Mouse (Mus musculus): ENCODE results near the gene Tmem219. TPM values are rescaled to one million over a fixed set of nuclear protein-coding genes. Genes with fewer than 3 reads are reported as not detected.
A peak's percentile ranks its signal among the peaks of the same experiment; 100 is the strongest.
"Not testable (repeated sequence)": the region's sequence is repeated elsewhere in the genome, so short reads cannot be mapped to it uniquely, and the experiment has no call there.

Tmem219 gene
- polyA plus RNA-seq, 1 experiment = 90.8 TPM

- Histone ChIP-seq H3K27me3 (replicated peaks; ENCODE audit: control insufficient read depth, insufficient read depth, low read length) (no peaks in the 10 kb centered on the region), H3K36me3 (ENCODE audit: control insufficient read depth, insufficient read depth, low read length) (no peaks in the 10 kb centered on the region), H3K4me3 (ENCODE audit: insufficient read depth, low read depth, low read length) (no peak overlapping the region), H3K27ac (ENCODE audit: insufficient read depth, low read depth, low read length) (no peak overlapping the region), H3K4me1 (ENCODE audit: control insufficient read depth, insufficient read depth, low read length) (peaks cover 8% of the 10 kb centered on the region; the same call in 1 of the 2 replicates)
- no peak for TF ChIP-seq POLR2A (IDR thresholded peaks at IDR 0.05; ENCODE audit: low read depth, low read length)
- no peak for TF ChIP-seq CTCF (conservative IDR thresholded peaks at IDR 0.05; ENCODE audit: insufficient read depth, insufficient read length, low read depth, low read length)
- DNase-seq = no peak
- WGBS = 47% methylated on average over 3 of the region's 3 CpGs
Measured at GRCm38 (mm10) chr7:126926299-126926698, 3.6 kb upstream of the Tmem219 start.

GRCm38 (mm10) chr7:126923999-126924398 is 1.3 kb upstream of the Tmem219 start:
- TF ChIP-seq CTCF (conservative IDR thresholded peaks at IDR 0.05; ENCODE audit: insufficient read depth, insufficient read length, low read depth, low read length) (no peak), POLR2A (IDR thresholded peaks at IDR 0.05; ENCODE audit: low read depth, low read length) (no peak)
- no peak for DNase-seq
- Histone ChIP-seq H3K4me1 (ENCODE audit: control insufficient read depth, insufficient read depth, low read length) (peaks cover 6% of the 10 kb centered on the region; the same call in 1 of the 2 replicates), H3K27ac (ENCODE audit: insufficient read depth, low read depth, low read length) (no peak overlapping the region), H3K27me3 (replicated peaks; ENCODE audit: control insufficient read depth, insufficient read depth, low read length) (no peaks in the 10 kb centered on the region), H3K4me3 (ENCODE audit: insufficient read depth, low read depth, low read length) (no peak overlapping the region), H3K36me3 (ENCODE audit: control insufficient read depth, insufficient read depth, low read length) (no peaks in the 10 kb centered on the region)
- 71% methylated on average over 5 of the region's 5 CpGs for WGBS

DNA sequence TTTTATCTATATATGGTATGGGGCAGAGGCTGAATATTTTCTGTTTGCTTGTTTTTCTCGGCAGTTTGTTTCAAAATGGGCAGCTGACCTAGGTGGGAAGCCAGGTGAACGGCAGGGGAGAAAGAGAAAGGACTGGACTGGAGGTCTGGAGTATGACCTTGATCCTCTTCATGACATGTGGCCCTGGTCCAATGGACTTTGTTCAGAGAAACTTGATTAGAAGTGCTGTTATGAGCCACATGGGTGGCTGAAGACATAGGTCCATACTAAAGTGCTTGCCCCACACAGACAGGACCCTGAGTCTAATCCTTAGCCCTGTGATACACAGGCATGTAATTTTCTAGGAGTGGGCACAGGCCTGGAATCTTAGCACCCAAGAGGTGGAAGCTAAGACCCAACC is 1.2 kb downstream of the Tmem219 start:
- Histone ChIP-seq H3K27me3 (replicated peaks; ENCODE audit: control insufficient read depth, insufficient read depth, low read length) (no peaks in the 10 kb centered on the region), H3K4me3 (ENCODE audit: insufficient read depth, low read depth, low read length) (no peak overlapping the region), H3K36me3 (ENCODE audit: control insufficient read depth, insufficient read depth, low read length) (no peaks in the 10 kb centered on the region), H3K4me1 (ENCODE audit: control insufficient read depth, insufficient read depth, low read length) (peaks cover 7% of the 10 kb centered on the region; the same call in 1 of the 2 replicates), H3K27ac (ENCODE audit: insufficient read depth, low read depth, low read length) (peak overlapping the region; percentile 89)
- WGBS = 46% methylated on average over 2 of the region's 2 CpGs
- DNase-seq = peak; percentile 86
- TF ChIP-seq CTCF (conservative IDR thresholded peaks at IDR 0.05; ENCODE audit: insufficient read depth, insufficient read length, low read depth, low read length) (no peak), POLR2A (IDR thresholded peaks at IDR 0.05; ENCODE audit: low read depth, low read length) (no peak)

DNA sequence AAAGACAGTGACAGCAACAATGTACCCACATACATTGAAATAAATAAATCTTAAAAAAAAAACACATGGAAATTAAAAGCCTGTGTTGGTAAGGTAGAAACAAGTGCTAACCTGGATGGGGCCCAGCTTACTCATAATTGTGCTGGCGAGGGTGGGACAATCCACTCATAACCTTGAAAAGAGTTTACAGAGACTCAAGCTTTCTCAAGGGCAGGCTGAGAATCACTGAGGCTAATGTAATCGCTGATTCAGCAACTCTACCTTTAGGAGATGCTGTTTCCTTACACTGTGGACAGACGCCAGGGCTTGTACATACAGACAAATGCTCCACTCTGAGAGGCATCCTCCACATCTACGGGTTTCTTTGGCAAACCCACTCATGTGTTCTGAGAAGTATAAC is 2.7 kb downstream of the Tmem219 start:
- Histone ChIP-seq H3K4me3 (ENCODE audit: insufficient read depth, low read depth, low read length) (no peak overlapping the region), H3K27me3 (replicated peaks; ENCODE audit: control insufficient read depth, insufficient read depth, low read length) (no peaks in the 10 kb centered on the region), H3K36me3 (ENCODE audit: control insufficient read depth, insufficient read depth, low read length) (no peaks in the 10 kb centered on the region), H3K4me1 (ENCODE audit: control insufficient read depth, insufficient read depth, low read length) (peaks cover 7% of the 10 kb centered on the region; the same call in 1 of the 2 replicates), H3K27ac (ENCODE audit: insufficient read depth, low read depth, low read length) (no peak overlapping the region)
- WGBS = 90% methylated on average over 4 of the region's 4 CpGs
- no peak for TF ChIP-seq CTCF (conservative IDR thresholded peaks at IDR 0.05; ENCODE audit: insufficient read depth, insufficient read length, low read depth, low read length)
- TF ChIP-seq POLR2A (IDR thresholded peaks at IDR 0.05; ENCODE audit: low read depth, low read length) = no peak
- DNase-seq = no peak

DNA sequence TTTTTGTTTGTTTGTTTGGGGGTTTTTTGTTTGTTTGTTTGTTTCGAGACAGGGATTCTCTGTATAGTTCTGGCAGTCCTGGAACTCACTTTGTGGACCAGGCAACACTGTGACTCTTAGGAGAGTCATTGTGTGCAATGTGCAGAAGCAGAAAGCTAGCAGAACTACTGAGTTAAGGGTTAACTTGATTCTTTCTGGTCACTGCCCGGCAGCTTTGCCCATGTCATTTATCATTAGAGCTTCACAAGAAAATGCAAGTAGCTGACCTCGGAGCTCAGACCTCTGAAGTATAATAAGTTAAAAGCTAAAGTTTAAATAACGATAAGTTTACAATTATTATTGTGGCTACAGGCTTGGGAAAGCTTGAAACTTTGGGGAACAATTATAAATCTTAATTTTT is 4.4 kb downstream of the Tmem219 start:
- DNase-seq = peak; percentile 68
- H3K4me1 ChIP-seq (ENCODE audit: control insufficient read depth, insufficient read depth, low read length); H3K36me3 ChIP-seq (ENCODE audit: control insufficient read depth, insufficient read depth, low read length); H3K4me3 ChIP-seq (ENCODE audit: insufficient read depth, low read depth, low read length); H3K27ac ChIP-seq (ENCODE audit: insufficient read depth, low read depth, low read length); H3K27me3 ChIP-seq (replicated peaks; ENCODE audit: control insufficient read depth, insufficient read depth, low read length): not testable (repeated sequence)
- 21% methylated on average over 4 of the region's 4 CpGs for WGBS

DNA sequence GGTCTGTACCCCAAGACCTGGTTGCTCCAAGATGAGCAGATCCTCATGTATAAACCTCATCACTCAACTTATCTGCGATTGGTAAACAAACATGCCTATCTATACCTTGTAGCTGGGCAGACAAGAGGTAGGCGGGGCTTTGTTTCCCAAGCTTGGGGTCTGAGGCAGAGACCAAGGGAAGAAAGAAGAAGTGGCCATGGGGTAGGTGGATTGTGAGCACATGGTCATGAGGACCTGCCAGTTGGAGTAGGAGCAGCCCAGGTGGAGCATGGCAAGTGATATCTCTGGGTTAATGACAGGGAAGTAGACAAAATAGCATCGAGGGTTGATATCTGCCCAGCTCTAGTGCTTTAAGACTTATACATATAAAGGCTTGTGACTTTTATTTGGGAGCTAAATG is 7.9 kb downstream of the Tmem219 start:
- no peaks in the 10 kb centered on the region for H3K27me3 ChIP-seq (replicated peaks; ENCODE audit: control insufficient read depth, insufficient read depth, low read length)
- H3K4me1 ChIP-seq (ENCODE audit: control insufficient read depth, insufficient read depth, low read length) = peaks cover 2% of the 10 kb centered on the region; the same call in 1 of the 2 replicates
- no peak for TF ChIP-seq POLR2A (IDR thresholded peaks at IDR 0.05; ENCODE audit: low read depth, low read length)
- no peak for TF ChIP-seq CTCF (conservative IDR thresholded peaks at IDR 0.05; ENCODE audit: insufficient read depth, insufficient read length, low read depth, low read length)
- DNase-seq = no peak
- no peak overlapping the region for H3K27ac ChIP-seq (ENCODE audit: insufficient read depth, low read depth, low read length)
- no peak overlapping the region for H3K4me3 ChIP-seq (ENCODE audit: insufficient read depth, low read depth, low read length)
- WGBS = 87% methylated on average over 3 of the region's 3 CpGs
- H3K36me3 ChIP-seq (ENCODE audit: control insufficient read depth, insufficient read depth, low read length) = no peaks in the 10 kb centered on the region

DNA sequence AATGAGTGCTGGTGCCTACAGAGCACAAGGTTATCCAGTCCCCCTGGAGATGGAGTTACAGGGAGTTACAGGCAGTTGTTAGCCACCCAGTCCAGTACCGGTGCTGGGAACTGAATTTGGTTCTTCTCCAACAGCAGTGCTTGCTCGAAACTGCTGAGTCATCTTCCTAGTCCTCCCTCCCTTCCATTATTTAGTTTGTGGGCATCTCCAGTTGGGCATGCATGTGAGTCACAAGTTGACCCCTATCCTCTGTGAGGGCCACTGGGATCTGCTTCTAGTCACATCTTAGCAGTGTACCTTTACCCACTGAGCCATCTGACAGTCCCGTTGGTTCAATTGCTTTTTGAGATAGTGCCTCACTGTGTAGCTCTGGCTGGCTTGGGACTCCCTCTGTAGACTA is 17.1 kb downstream of the Tmem219 start:
- Histone ChIP-seq H3K4me1 (ENCODE audit: control insufficient read depth, insufficient read depth, low read length) (no peaks in the 10 kb centered on the region), H3K36me3 (ENCODE audit: control insufficient read depth, insufficient read depth, low read length) (no peaks in the 10 kb centered on the region), H3K4me3 (ENCODE audit: insufficient read depth, low read depth, low read length) (no peak overlapping the region), H3K27ac (ENCODE audit: insufficient read depth, low read depth, low read length) (no peak overlapping the region), H3K27me3 (replicated peaks; ENCODE audit: control insufficient read depth, insufficient read depth, low read length) (no peaks in the 10 kb centered on the region)
- 65% methylated on average over 3 of the region's 3 CpGs for WGBS
- DNase-seq = no peak
- TF ChIP-seq POLR2A (IDR thresholded peaks at IDR 0.05; ENCODE audit: low read depth, low read length) = no peak
- TF ChIP-seq CTCF (conservative IDR thresholded peaks at IDR 0.05; ENCODE audit: insufficient read depth, insufficient read length, low read depth, low read length) = no peak

- H3K4me1 ChIP-seq (ENCODE audit: control insufficient read depth, insufficient read depth, low read length); H3K27ac ChIP-seq (ENCODE audit: insufficient read depth, low read depth, low read length); H3K4me3 ChIP-seq (ENCODE audit: insufficient read depth, low read depth, low read length); H3K36me3 ChIP-seq (ENCODE audit: control insufficient read depth, insufficient read depth, low read length); H3K27me3 ChIP-seq (replicated peaks; ENCODE audit: control insufficient read depth, insufficient read depth, low read length); DNase-seq: not testable (repeated sequence)
- WGBS = 85% methylated on average over 8 of the region's 9 CpGs
Measured at GRCm38 (mm10) chr7:126899781-126900180, 22.9 kb downstream of the Tmem219 start.
